Mouse (Mus musculus): ENCODE measurements at regions not wholly inside any gene's neighbourhood (a gene's known extent, or its start where the extent isn't known, plus 50 kb on each side); places are given as distances from the start of the nearest gene placed in this dataset.

DNA sequence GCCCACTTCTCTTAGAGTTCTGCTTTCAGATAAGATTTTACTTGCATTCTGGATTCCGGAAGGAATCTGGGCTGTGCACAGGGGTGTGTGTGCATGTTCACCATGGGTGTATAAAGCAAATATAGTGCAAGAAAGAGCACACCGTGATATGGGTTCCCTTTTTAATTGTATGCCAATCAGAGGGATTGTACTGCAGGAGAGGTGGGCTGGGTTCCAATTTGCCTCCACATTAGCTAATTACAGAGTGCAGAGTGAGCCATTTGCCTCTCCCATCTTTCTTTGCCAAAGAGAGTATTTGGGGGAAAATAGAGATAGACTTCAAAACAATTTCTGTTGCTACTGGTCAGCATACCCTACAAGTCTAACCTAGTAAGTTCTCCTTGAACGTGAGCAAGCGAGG, 86.4 kb upstream of the 4930583I09Rik start:
- TF ChIP-seq CTCF (IDR thresholded peaks at IDR 0.05; ENCODE audit: extremely low read depth, insufficient read depth, low read length) (no peak), POLR2A (IDR thresholded peaks at IDR 0.05; ENCODE audit: extremely low read depth, insufficient read depth, low read length) (no peak)

Data from cortical plate, adult 2 months (tissue).